Mouse (Mus musculus) olfactory bulb, adult 2 months (tissue): ENCODE measurements around the gene Auts2.

Source experiments
- CTCF ChIP-seq: fragments of 200-500 bp; IDR thresholded peaks from 2 replicates; pipeline ENCODE4 v1.5.1; 2012; ENCODE audit warnings: low read depth, mild to moderate bottlenecking, low read length, moderate library complexity; ENCODE audit not compliant: insufficient read depth
- POLR2A ChIP-seq: fragments of 200-500 bp; IDR thresholded peaks from 2 replicates; pipeline ENCODE4 v1.6.1; 2012; ENCODE audit warnings: mild to moderate bottlenecking, low read depth, low read length, moderate library complexity; ENCODE audit not compliant: insufficient read depth

DNA sequence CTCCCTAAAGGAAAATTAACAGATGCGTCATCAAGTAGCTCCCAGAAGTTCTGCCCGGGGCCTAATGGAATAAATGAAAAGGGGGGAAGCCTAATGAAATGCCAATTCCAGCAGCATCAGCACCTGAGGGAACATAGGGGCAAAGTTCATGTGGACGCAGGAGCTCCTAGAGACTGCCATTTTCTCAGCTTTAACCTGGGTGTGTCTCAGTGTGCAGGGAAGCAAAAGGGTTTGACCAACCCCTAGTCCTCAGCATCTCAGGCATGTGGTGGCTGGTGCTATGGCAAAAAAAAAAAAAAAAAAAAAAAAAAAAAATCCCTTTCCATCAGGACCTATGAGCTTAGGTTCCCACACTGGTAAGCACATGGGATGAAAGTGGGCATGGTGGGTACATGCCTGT is 948.5 kb downstream of the Auts2 start:
- TF ChIP-seq CTCF (no peak), POLR2A (no peak)
